Mouse (Mus musculus) kidney, embryonic 16.5 days (tissue): ENCODE measurements around the gene A030005K14Rik. TPM values are rescaled to one million over a fixed set of nuclear protein-coding genes. Genes with fewer than 3 reads are reported as not detected.

Source experiments
- ATAC-seq: fragments of 200-750 bp; cut with Nextera tagmentation; 2 replicates; pipeline ENCODE4 v1.8.0; 2017; ENCODE audit warnings: moderate TSS enrichment; ENCODE audit not compliant: low FRiP score, low TSS enrichment
- H3K27ac ChIP-seq: fragments of 300-500 bp; sonication (generic); 2 replicates; pipeline ENCODE4 v1.5.1; 2014; ENCODE audit warnings: low read length
- H3K27me3 ChIP-seq: fragments of 300-500 bp; sonication (generic); 2 replicates; pipeline ENCODE4 v1.6.1; 2014; ENCODE audit warnings: low read length, control low read depth, mixed read lengths; ENCODE audit not compliant: insufficient read depth
- H3K36me3 ChIP-seq: fragments of 300-500 bp; sonication (generic); 2 replicates; pipeline ENCODE4 v1.6.1; 2014; ENCODE audit warnings: low read length, control low read depth, mixed read lengths; ENCODE audit not compliant: insufficient read depth
- H3K4me1 ChIP-seq: fragments of 300-500 bp; sonication (generic); 2 replicates; pipeline ENCODE4 v1.6.1; 2014; ENCODE audit warnings: low read length, control low read depth, mixed read lengths; ENCODE audit not compliant: insufficient read depth
- H3K4me2 ChIP-seq: fragments of 300-500 bp; sonication (generic); replicated peaks from 2 replicates; pipeline ENCODE4 v1.6.1; 2014; ENCODE audit warnings: low read depth, low read length
- H3K4me3 ChIP-seq: fragments of 300-500 bp; sonication (generic); 2 replicates; pipeline ENCODE4 v1.5.1; 2014; ENCODE audit warnings: mild to moderate bottlenecking, low read length
- H3K9ac ChIP-seq: fragments of 300-500 bp; sonication (generic); replicated peaks from 2 replicates; pipeline ENCODE4 v1.6.1; 2014; ENCODE audit warnings: low read length
- H3K9me3 ChIP-seq: fragments of 300-500 bp; sonication (generic); 2 replicates; pipeline ENCODE4 v1.6.1; 2016; ENCODE audit warnings: low read length, control low read depth
- WGBS: fragments of 180-500 bp; shearing (Covaris S2); extraction: QIAGEN DNeasy Blood & Tissue Kit; methylation state at CpG from one replicate; pipeline ENCODE4 v1.1.7; 2014; 5-methylcytosine and 5-hydroxymethylcytosine counted together
- polyA plus RNA-seq: library from polyadenylated mRNA; unstranded; fragments of >200 nt; fragmentation: Nextera tagmentation; extraction: Ambion mirVana; gene quantifications from 2 replicates; pipeline ENCODE4 v1.2.1, GENCODE M21; 2015

A030005K14Rik gene
- polyA plus RNA-seq, result not detected in 2 replicates

DNA sequence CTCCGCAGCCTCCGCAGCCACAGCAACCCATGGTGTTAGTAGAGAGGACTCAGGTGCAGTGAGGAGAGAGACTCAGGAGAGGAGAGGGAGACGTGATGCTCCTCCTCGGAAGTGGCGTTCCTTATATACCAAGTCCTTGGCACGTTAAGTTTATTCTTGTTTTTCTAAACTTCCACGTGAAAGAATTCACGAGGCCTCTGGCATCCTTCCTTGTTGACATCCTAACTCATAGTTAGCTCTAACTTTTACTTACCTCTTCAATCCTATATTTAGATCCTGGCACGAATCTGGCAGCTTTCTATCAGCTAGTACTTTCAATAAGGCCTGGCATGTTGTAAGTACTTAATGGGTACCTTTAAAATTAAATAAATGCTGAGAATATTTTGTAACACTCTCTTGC, at the start of gene A030005K14Rik:
A030005K14Rik (minus strand) TSS at position 101 of the 400 bp plus-strand sequence.
- no peaks in the 10 kb centered on the region for H3K9me3 ChIP-seq
- no peak within 1 kb of the TSS for H3K4me2 ChIP-seq
- no peak within 1 kb of the TSS for H3K4me3 ChIP-seq
- no peaks in the 10 kb centered on the region for H3K4me1 ChIP-seq
- no peak within 1 kb of the TSS for H3K27ac ChIP-seq
- H3K9ac ChIP-seq, result no peak within 1 kb of the TSS
- ATAC-seq, result no peak
- WGBS, result 89% methylated on average over 9 of the region's 9 CpGs
- no peaks in the 10 kb centered on the region for H3K36me3 ChIP-seq
- no peaks in the 10 kb centered on the region for H3K27me3 ChIP-seq

GRCm38 (mm10) chr1:83107410-83107978, 48.3 kb upstream of the A030005K14Rik start:
- Histone ChIP-seq H3K4me1 (peaks cover under 1% of the 10 kb centered on the region; the same call in 1 of the 2 replicates), H3K27ac (no peak overlapping the region), H3K9me3 (no peaks in the 10 kb centered on the region), H3K4me3 (no peak overlapping the region), H3K9ac (no peak overlapping the region), H3K4me2 (no peak overlapping the region), H3K36me3 (no peaks in the 10 kb centered on the region), H3K27me3 (no peaks in the 10 kb centered on the region)
- 83% methylated on average over 5 of the region's 5 CpGs for WGBS
- ATAC-seq, result no peak

DNA sequence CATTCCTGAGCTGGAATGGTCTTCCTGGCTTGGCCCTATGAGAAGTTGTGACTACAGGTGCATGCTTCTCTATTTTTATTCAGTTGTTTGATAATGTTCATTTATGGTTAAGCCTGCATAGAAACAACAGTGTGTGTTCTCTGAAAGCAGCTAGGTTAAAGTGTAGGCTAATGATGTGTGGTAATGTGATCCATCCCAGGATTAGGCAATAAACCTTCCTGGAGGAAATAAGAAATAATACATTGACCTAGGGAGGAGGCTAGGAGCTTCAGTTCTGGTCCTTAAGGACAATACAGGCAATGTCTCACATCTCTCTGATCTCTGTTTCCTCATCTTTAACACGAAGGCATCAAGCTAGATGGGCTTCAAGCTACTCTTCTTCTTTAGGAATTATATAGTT, 46.3 kb upstream of the A030005K14Rik start:
- no peak overlapping the region for H3K4me3 ChIP-seq
- peaks cover 11% of the 10 kb centered on the region for H3K4me1 ChIP-seq
- ATAC-seq, result no peak
- H3K36me3 ChIP-seq, result no peaks in the 10 kb centered on the region
- H3K27me3 ChIP-seq, result no peaks in the 10 kb centered on the region
- no peaks in the 10 kb centered on the region for H3K9me3 ChIP-seq
- no peak overlapping the region for H3K9ac ChIP-seq
- no peak overlapping the region for H3K4me2 ChIP-seq
- 43% methylated on average over 1 of the region's 1 CpGs for WGBS
- no peak overlapping the region for H3K27ac ChIP-seq

GRCm38 (mm10) chr1:83101891-83102290, 42.7 kb upstream of the A030005K14Rik start:
- 0 out of 2 replicates have a peak, but pooled peaks have one; percentile 27 for ATAC-seq
- Histone ChIP-seq H3K4me3 (no peak overlapping the region), H3K27me3 (no peaks in the 10 kb centered on the region), H3K4me2 (no peak overlapping the region), H3K36me3 (no peaks in the 10 kb centered on the region), H3K27ac (peak overlapping the region; percentile 66; the same call in 1 of the 2 replicates), H3K9me3 (no peaks in the 10 kb centered on the region), H3K4me1 (peaks cover 11% of the 10 kb centered on the region), H3K9ac (no peak overlapping the region)
- 20% methylated on average over 3 of the region's 3 CpGs for WGBS

DNA sequence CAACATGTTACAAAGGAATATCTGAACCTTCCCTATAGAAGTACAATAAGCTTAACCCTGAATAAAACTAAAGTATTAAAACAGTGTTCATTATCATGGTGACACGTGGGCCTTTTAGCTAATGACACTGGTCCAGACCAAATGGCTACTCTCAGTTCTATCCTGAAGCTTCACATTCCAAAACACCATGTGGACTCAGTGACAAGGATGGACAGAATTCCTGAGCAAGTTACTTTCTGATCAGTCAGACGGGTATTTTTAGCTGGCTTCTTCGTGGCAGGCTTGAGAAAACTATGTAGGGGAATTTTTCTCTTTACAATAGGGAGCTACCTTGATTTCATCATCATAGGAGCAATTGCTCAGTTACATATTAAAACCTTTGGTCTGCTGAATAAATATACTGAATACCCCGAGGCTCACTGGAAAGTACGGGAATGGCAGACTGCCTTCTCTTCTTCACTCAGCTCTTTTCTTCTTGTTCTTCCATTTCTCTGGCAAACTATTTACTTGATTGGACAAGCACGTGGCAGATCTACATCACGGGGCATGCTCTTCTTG, 40.5 kb upstream of the A030005K14Rik start:
- H3K9ac ChIP-seq, result no peak overlapping the region
- WGBS, result 73% methylated on average over 7 of the region's 7 CpGs
- H3K36me3 ChIP-seq, result no peaks in the 10 kb centered on the region
- H3K27ac ChIP-seq, result no peak overlapping the region
- no peaks in the 10 kb centered on the region for H3K9me3 ChIP-seq
- no peak overlapping the region for H3K4me2 ChIP-seq
- peaks cover 11% of the 10 kb centered on the region for H3K4me1 ChIP-seq
- no peaks in the 10 kb centered on the region for H3K27me3 ChIP-seq
- no peak overlapping the region for H3K4me3 ChIP-seq
- no peak for ATAC-seq

DNA sequence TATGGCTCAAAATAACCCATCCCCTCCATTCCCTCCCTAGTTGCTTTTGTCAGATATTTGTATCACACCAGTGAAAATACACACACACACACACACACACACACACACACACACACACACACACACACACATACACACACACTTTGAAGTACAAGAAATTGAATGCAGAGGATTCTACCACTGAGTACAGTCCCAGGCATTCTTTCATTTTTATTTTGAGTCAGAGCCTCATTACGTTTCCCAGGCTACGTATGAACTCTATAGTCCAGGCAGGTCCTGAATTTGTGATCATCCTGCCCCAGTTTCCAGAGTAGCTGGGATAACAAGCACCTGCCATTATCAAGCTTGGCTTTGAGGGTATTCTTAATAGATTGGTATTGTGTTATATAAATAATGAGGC, 40.0 kb upstream of the A030005K14Rik start:
- WGBS, result 92% methylated on average over 2 of the region's 2 CpGs
- Histone ChIP-seq H3K9ac (no peak overlapping the region), H3K4me1 (peaks cover 11% of the 10 kb centered on the region), H3K4me2 (no peak overlapping the region), H3K36me3 (no peaks in the 10 kb centered on the region), H3K4me3 (no peak overlapping the region), H3K27me3 (no peaks in the 10 kb centered on the region), H3K27ac (no peak overlapping the region), H3K9me3 (no peaks in the 10 kb centered on the region)
- no peak for ATAC-seq

GRCm38 (mm10) chr1:83096935-83097334, 37.8 kb upstream of the A030005K14Rik start:
- Histone ChIP-seq H3K4me2 (no peak overlapping the region), H3K4me1 (peaks cover 5% of the 10 kb centered on the region), H3K27ac (no peak overlapping the region), H3K9ac (no peak overlapping the region), H3K9me3 (no peaks in the 10 kb centered on the region), H3K36me3 (no peaks in the 10 kb centered on the region), H3K4me3 (no peak overlapping the region), H3K27me3 (no peaks in the 10 kb centered on the region)
- ATAC-seq, result no peak
- WGBS, result 86% methylated on average over 4 of the region's 4 CpGs

DNA sequence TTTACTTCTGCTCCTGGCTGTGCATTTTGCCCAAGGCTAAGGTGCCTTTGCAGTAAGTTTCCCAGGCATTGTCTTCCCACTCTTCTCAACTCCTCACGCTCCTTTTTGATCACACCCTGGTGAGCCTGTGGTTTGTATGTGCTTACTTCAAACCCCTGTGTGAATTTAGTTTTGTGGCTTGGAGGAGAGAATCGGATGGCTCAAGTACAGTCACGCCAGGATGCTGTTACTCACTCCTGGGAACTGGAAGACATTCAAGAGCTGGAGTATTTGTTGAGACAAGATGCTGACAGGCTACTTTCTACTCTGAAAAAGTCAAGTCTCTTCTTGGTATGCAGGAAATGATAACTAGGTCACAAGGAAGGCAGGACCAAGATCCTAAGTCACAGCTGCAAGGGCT, 32.1 kb upstream of the A030005K14Rik start:
- H3K36me3 ChIP-seq, result no peaks in the 10 kb centered on the region
- H3K4me1 ChIP-seq, result no peaks in the 10 kb centered on the region
- no peaks in the 10 kb centered on the region for H3K27me3 ChIP-seq
- no peak overlapping the region for H3K4me3 ChIP-seq
- no peak for ATAC-seq
- no peaks in the 10 kb centered on the region for H3K9me3 ChIP-seq
- no peak overlapping the region for H3K9ac ChIP-seq
- 69% methylated on average over 3 of the region's 3 CpGs for WGBS
- H3K27ac ChIP-seq, result no peak overlapping the region
- H3K4me2 ChIP-seq, result no peak overlapping the region

GRCm38 (mm10) chr1:83084790-83085189, 25.6 kb upstream of the A030005K14Rik start:
- WGBS, result 82% methylated on average over 2 of the region's 2 CpGs
- no peak for ATAC-seq

DNA sequence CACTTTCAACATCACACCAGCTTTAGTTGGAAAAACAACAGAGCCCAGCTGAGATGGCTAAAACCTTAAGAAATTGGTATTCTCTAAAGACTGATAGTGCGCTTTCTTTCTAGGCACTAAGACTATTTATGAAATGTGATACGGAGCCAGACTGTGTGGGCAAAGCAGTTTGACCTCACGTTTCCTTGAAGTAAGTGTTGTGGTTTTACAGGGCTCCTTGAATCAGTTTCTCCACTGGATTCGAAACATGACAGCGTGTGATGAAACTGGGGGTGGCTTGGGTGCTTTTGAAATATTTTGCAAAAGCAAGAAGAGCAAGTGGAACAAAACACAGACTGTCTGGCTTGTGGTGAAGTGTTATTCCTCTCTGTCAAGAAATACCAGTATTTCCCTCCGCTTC, 17.8 kb upstream of the A030005K14Rik start:
- Histone ChIP-seq H3K4me1 (no peaks in the 10 kb centered on the region), H3K4me3 (no peak overlapping the region), H3K9ac (no peak overlapping the region), H3K27me3 (no peaks in the 10 kb centered on the region), H3K4me2 (no peak overlapping the region), H3K9me3 (no peaks in the 10 kb centered on the region), H3K36me3 (no peaks in the 10 kb centered on the region), H3K27ac (no peak overlapping the region)
- ATAC-seq, result no peak
- WGBS, result 73% methylated on average over 6 of the region's 6 CpGs

More at GRCm38 (mm10) chr1:83084790-83085189, 25.6 kb upstream of the A030005K14Rik start:
- Histone ChIP-seq H3K4me1 (no peaks in the 10 kb centered on the region), H3K9ac (no peak overlapping the region), H3K4me3 (no peak overlapping the region), H3K4me2 (no peak overlapping the region), H3K27ac (no peak overlapping the region), H3K36me3 (no peaks in the 10 kb centered on the region), H3K27me3 (no peaks in the 10 kb centered on the region), H3K9me3 (no peaks in the 10 kb centered on the region)
